Mouse (Mus musculus) spleen, postnatal 10 days (tissue): ENCODE data around the gene Trpc3.
"Not testable (repeated sequence)": the region's sequence is repeated elsewhere in the genome, so short reads cannot be mapped to it uniquely, and the experiment has no call there.

ENCODE experiments used
- DNase-seq, 2 experiments: peaks; one replicate each; pipeline ENCODE4 v3.0.0; 2021 to 2022; ENCODE audit warnings: low spot score in 2 of 2

Trpc3 gene

GRCm38 (mm10) chr3:36689392-36690291, at the start of gene Trpc3:
Gene Trpc3 (minus strand): TSS chr3:36690167.
- DNase-seq: peak; percentile 7 to 17

DNA sequence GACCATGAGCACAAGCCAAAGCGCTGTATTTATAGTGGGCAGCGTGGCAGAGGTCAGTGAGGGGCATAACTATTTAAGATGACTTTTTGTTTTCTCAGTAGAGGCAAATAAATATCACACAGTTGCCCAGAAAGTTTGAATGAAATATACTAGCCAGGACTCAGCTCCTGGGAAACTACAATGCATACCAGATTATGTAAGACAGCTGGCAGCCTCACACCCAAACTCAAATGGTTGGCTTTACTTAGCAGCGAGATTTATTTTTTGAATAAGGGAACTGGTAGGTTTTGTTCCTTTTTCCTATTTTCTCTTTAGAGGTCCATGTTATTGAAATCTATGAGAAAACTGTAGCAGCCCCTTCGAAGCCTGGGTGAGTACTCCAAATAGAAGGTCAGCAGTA, 48.1 kb upstream of the Trpc3 start:
- no peak for DNase-seq

DNA sequence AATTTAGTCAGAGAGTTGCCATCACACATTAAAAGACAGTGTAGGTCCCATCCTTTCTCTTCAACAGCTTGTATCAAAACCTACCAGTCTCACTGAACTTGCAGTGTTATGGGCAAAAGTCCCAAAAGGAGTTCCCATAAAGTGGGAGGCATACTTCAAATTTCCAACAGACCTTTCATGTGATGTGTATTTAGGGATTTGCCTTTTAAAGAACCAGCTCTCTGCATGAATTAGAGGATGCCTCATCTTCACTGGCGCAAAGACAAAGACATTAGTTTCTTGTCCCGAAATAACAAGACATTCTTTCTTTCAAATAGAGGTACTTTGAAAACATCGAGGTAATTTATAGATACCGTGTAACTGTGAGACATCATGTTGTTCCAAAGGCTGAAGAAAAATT, 43.1 kb upstream of the Trpc3 start:
- no peak for DNase-seq

DNA sequence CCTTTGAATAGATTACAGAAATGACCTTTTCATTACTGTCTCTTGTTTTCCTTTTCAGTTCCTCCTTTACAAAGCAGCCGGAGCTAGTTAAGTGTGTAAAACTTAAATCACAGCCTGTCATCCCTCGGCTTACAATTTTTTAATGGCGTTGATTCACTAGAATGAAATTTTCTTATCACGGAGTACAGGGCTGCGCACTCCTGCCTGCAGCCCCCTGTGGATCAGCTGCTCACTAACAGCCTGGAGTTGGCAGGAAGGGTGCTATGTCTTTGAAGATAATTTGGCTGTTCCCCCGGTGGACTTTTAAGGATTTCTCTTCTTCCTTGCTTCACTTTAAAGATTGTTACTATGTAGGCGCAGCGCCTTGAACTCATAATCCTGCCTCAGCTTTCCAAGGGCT, 36.6 kb upstream of the Trpc3 start:
- no peak for DNase-seq

GRCm38 (mm10) chr3:36721850-36722249, 31.9 kb upstream of the Trpc3 start:
- DNase-seq: no peak

GRCm38 (mm10) chr3:36709521-36709920, 19.6 kb upstream of the Trpc3 start:
- DNase-seq: no peak

- DNase-seq: no peak
Measured at GRCm38 (mm10) chr3:36690292-36690650, 304 bp upstream of the Trpc3 start.

DNA sequence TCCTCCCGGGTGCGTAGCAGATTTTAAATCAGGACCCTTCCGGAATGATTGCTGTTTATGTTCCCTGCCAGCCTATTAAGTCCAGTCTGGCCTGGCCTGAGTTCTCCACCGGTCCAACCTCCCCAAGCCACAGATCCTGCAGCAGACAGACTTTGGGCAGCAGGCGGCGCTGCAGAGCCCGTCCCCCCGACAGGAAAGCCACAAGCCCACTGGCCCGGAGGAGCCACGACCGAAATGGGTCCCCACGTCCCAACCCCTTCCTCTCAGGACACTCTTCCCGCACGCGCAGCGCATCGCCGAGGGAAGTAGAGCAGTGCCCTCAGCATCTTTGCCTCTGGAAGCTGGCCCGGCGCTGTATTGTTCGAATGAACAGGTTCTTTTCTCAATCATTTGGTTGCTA, 1.1 kb downstream of the Trpc3 start:
- peak; percentile 17 to 63 for DNase-seq

DNA sequence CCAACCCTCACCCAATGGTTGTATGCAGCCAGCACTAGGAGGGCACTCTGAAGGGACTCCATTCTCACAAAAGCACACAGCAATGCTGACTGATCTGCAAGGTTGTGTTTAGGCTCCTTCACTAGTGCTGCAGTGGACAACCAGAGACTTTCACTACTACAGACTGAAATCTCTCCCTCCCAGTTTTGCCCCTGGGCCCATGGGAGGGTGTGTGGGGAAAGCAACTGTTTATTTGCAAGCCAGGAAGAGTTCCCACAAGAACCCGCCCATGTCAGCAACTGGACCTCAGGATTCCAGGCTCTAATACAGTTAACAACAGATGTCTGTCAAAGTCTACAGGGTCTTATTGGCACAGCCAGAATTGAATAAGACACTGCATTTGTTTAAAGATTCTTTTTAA, 14.1 kb downstream of the Trpc3 start:
- no peak for DNase-seq

DNA sequence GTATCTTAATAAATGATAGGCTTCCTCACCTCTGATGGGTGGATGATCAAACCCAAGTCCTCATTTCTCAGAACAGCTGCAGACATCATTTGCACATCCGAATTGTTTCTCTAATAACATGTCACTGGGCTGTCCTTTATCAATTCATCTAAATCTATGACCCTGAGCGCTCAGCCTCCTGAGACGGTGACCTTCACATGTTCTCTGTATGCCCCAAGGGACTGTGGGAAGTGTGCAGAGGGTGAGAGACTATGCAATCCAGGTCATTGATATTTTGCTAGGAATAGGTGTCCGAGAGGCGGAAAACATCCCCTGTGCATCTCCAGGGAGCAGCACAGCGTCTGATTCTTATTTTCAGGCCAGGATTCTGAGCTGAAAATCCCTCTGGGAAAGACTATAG, 22.2 kb downstream of the Trpc3 start:
- no peak for DNase-seq

DNA sequence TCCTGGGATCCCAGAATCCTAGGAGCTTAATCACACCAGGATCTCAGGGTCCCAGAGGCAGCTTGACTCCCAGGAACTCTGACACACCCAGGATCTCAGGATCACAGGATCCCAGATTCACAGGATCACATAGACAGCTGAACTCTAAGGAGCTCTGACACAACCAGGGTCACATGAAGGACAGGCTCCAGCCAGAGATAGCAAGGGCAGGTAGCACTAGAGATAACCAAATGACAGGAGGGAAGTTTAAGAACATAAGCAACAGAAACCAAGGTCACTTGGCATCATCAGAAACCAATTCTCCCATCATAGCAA, 44.8 kb downstream of the Trpc3 start:
- DNase-seq: not testable (repeated sequence)

- no peak for DNase-seq
Measured at GRCm38 (mm10) chr3:36644554-36645244, 45.3 kb downstream of the Trpc3 start.

DNA sequence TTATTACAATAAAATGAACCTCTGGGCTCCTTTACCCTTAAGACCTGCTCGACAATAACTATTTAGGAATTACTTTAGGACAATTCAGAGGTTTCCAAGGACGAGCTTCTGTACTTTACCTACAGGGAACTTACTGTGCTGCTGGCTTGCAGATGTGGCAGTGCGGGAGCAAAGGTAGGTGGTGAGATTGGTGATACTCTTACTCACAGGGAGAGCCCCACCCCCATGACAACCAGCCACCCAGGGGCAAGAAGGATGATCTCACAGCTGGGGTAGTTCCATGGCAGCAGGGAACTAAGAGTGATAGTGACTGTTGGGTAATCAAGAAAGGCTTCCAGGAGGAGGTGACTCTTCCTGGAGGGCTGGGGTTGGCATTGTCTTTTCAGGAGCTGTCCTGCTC, 46.6 kb downstream of the Trpc3 start:
- no peak for DNase-seq

DNA sequence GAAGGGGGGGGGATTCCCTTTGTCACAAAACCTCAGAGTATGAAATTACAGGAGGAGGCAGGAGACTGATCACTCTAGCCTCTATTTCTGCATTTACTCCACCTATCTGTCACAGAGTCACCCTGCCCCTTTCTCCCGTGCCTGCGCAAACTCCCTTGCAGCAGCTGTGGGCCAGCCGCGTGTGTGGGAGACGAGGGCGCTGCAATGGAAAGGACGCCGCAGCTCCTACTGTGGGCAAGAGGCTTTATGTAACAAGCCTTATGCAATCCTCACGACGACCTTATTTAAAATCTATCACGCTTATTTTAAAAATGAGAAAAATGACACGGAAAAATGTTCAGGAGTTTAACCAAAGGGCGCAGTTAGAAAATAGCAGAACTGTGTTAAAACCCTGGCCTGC, 47.2 kb downstream of the Trpc3 start:
- DNase-seq: no peak

GRCm38 (mm10) chr3:36640787-36641186, 49.2 kb downstream of the Trpc3 start:
- peak in 1 of 2 experiments; percentile 23 for DNase-seq

DNA sequence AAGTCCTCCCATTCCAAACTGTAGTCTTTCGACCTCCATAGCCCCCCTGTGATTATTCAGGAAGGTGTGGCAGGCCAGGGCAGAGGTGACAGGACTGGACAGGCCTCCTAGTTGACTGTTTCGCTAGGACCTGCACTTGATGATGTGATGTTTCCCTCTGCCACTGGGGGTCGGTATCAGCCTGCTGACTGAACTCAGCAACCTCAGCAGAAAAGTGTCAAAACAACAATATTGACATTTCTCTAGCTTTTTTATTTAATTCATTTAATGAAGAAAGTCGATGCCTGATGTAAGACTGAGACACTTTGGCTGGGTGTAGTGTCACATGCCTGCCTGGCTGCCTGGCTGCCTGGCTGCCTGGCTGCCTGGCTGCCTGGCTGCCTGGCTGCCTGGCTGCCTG, 54.5 kb downstream of the Trpc3 start:
- peak in 1 of 2 experiments; percentile 27 for DNase-seq

GRCm38 (mm10) chr3:36626803-36627202, 63.2 kb downstream of the Trpc3 start:
- no peak for DNase-seq

GRCm38 (mm10) chr3:36618181-36618580, 71.8 kb downstream of the Trpc3 start:
- DNase-seq: no peak

GRCm38 (mm10) chr3:36613908-36614255, 76.1 kb downstream of the Trpc3 start:
- DNase-seq: no peak

DNA sequence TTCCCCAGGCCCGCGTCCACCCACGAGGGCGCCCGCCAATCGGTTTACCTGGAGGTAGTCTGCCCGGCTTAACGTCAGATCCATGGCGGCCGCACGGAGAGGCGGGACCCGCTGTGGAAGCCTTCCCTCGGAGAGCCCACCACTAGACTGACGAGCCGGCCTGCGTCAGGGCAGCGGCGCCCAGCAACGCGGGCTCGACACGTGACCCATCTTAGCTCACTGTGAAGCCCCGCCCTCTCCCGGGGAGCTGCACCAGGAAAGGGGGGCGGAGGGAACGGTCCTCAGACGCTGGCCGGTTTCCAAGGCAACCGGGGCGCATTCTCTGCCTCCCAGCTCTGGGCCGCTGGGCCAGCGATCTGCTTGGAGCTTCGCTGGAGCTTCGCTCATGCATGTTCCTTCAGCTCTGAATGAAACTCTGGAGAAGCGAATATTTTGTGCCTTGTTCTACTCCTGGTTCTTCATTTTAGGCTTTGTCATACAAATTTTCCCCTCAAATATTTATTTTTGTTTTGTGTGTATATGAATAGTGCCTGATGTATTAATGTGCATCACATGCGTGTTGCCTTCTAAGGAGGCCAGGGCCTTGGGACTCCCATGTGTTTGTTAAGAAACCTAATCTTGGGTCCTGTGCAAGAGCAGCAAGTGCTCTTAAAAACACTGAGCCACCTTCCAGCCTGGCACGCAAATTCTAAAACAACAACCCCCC, 76.6 kb downstream of the Trpc3 start, which contains the start of gene Bbs7:
Gene Bbs7 (minus strand): TSS at position 276 of the 706 bp plus-strand sequence.
- DNase-seq: peak; percentile 52 to 88

DNA sequence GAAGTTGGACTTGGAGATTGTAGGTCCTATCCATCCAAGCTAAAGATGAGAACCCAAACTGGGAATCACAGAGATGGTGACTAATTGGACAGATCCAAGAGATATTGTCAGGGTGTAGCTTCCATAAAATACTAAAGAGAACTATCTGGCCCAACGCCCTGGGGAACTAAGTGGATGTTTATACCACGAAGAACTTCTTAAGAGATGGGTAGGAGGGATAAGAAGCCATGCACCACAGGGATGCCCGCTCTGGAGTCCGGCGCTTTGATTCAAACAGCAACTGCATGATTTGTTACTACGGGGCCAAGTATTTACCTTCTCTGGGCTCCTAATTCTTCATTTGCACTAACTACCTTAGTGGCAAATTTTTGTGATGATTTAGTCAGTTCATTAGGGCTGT, 77.3 kb downstream of the Trpc3 start:
- DNase-seq: no peak

GRCm38 (mm10) chr3:36605894-36606783, 83.8 kb downstream of the Trpc3 start:
- no peak for DNase-seq
